Mouse (Mus musculus) midbrain, postnatal 0 days (tissue): ENCODE data around the gene Sp3. TPM values are rescaled to one million over a fixed set of nuclear protein-coding genes. Genes with fewer than 3 reads are reported as not detected.

ENCODE experiments used
- ATAC-seq: fragments of 200-750 bp; cut with Nextera tagmentation; 2 replicates; pipeline ENCODE4 v1.8.0; 2017; ENCODE audit warnings: moderate number of reproducible peaks, mild to moderate bottlenecking, moderate TSS enrichment, moderate library complexity; ENCODE audit not compliant: low FRiP score
- DNase-seq: peaks from one replicate; pipeline ENCODE4 v3.0.0-alpha.2; 2015; ENCODE audit warnings: low spot score
- H3K27ac ChIP-seq: fragments of 300-500 bp; sonication (generic); 2 replicates; pipeline ENCODE4 v1.5.1; 2014; ENCODE audit warnings: low read depth, mild to moderate bottlenecking, low read length, mixed read lengths
- H3K27me3 ChIP-seq: fragments of 300-500 bp; sonication (generic); 2 replicates; pipeline ENCODE4 v1.6.1; 2014; ENCODE audit warnings: low read length, control low read depth, mixed read lengths; ENCODE audit not compliant: insufficient read depth
- H3K36me3 ChIP-seq: fragments of 300-500 bp; sonication (generic); 2 replicates; pipeline ENCODE4 v1.6.1; 2014; ENCODE audit warnings: low read length, control low read depth, mixed read lengths; ENCODE audit not compliant: insufficient read depth
- H3K4me1 ChIP-seq: fragments of 300-500 bp; sonication (generic); 2 replicates; pipeline ENCODE4 v1.6.1; 2014; ENCODE audit warnings: mild to moderate bottlenecking, control low read depth, antibody characterized with exemption, low read length, mixed read lengths; ENCODE audit not compliant: insufficient read depth
- H3K4me2 ChIP-seq: fragments of 300-500 bp; sonication (generic); 2 replicates; pipeline ENCODE4 v1.6.1; 2014; ENCODE audit warnings: low read depth, mild to moderate bottlenecking, low read length, mixed read lengths; ENCODE audit not compliant: poor library complexity, severe bottlenecking
- H3K4me3 ChIP-seq: fragments of 300-500 bp; sonication (generic); 2 replicates; pipeline ENCODE4 v1.5.1; 2014; ENCODE audit warnings: low read depth, mild to moderate bottlenecking, low read length, moderate library complexity
- H3K9ac ChIP-seq: fragments of 300-500 bp; sonication (generic); replicated peaks from 2 replicates; pipeline ENCODE4 v1.6.1; 2014; ENCODE audit warnings: mild to moderate bottlenecking, low read length, moderate library complexity, mixed read lengths; ENCODE audit not compliant: poor library complexity, severe bottlenecking
- H3K9me3 ChIP-seq: fragments of 300-500 bp; sonication (generic); 2 replicates; pipeline ENCODE4 v1.6.1; 2016; ENCODE audit warnings: low read length, control low read depth
- CTCF ChIP-seq: IDR thresholded peaks from 2 replicates; pipeline ENCODE4 v1.5.1; 2016; ENCODE audit warnings: antibody characterized with exemption, mild to moderate bottlenecking
- WGBS: fragments of 180-500 bp; shearing (Covaris S2); extraction: QIAGEN DNeasy Blood & Tissue Kit; methylation state at CpG from one replicate; pipeline ENCODE4 v1.1.7; 2014; 5-methylcytosine and 5-hydroxymethylcytosine counted together
- microRNA-seq: library from miRNA; unstranded; fragments of <30 nt; microRNA quantifications from one replicate; pipeline ENCODE4, GENCODE M21; 2016; ENCODE audit warnings: borderline number of aligned reads
- polyA plus RNA-seq: library from polyadenylated mRNA; unstranded; fragments of >200 nt; fragmentation: Nextera tagmentation; extraction: Ambion mirVana; gene quantifications from 2 replicates; pipeline ENCODE4 v1.2.1, GENCODE M21; 2015
- total RNA-seq: library from RNA; depleted of rRNA; stranded (reverse); fragments of >200 nt; gene quantifications from 2 replicates; pipeline ENCODE4 v1.2.3, GENCODE M21; 2014; rRNA removed

The Sp3 gene
- total and polyA plus RNA-seq, 2 experiments from 2014 or later, result 23.4 to 73.3 TPM

DNA sequence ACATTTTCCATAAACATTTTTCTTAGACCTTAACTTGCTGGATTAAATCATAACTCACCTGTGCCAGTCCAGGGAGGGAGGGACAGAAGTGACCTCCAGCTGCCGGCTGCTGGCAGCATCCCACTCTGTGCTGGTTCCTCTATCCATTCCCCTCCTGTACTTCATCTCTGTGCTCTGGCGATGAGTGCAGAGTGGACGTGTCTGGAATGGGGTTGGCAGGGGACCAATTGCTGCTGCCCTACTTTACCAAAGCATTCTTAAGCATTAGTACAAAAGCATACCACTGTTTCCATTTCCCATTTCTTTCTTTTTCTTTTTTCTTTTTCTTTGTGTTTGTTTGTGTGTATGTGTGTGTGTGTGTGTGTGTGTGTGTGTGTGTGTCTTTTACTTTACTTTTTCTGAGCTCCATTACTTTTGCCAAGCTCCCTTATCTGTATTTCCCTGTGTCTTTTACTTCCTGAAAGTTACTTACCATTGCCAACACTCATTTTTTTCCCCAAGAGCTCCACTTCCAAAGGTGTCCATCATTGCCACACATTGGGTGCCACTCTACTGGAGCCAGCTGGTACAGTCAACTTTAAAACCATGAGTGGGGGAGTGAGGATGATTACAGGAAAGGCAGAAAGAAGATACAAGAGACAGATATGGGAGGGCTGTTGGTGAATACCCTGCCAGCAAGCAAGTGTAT lies 82.0 kb downstream of the Sp3 start:
- ATAC-seq, result no peak
- Histone ChIP-seq H3K27me3 (no peaks in the 10 kb centered on the region), H3K27ac (no peak overlapping the region), H3K36me3 (no peaks in the 10 kb centered on the region), H3K9ac (no peak overlapping the region), H3K4me2 (no peak overlapping the region), H3K4me1 (no peaks in the 10 kb centered on the region), H3K4me3 (no peak overlapping the region), H3K9me3 (0 out of 2 replicates have a peak, but pooled peaks cover 4% of the 10 kb centered on the region)
- DNase-seq, result no peak
- 83% methylated on average over 3 of the region's 3 CpGs for WGBS
- no peak for TF ChIP-seq CTCF

GRCm38 (mm10) chr2:72889806-72890205 lies 90.4 kb downstream of the Sp3 start:
- no peak for TF ChIP-seq CTCF
- DNase-seq (no peak), ATAC-seq (no peak)
- Histone ChIP-seq H3K4me2 (no peak overlapping the region), H3K27me3 (no peaks in the 10 kb centered on the region), H3K4me3 (no peak overlapping the region), H3K9me3 (no peaks in the 10 kb centered on the region), H3K4me1 (no peaks in the 10 kb centered on the region), H3K27ac (no peak overlapping the region), H3K9ac (no peak overlapping the region), H3K36me3 (no peaks in the 10 kb centered on the region)

Small RNAs within 50 kb of the gene (microRNA-seq; reads per million reads assigned to microRNA genes)
- gene Gm25960, result not detected

Other genes starting within 250 kb of the Sp3 start
- not detected in 2 replicates for gene Gm11084, start 6.3 kb upstream of the Sp3 start, total RNA-seq
- not detected in 2 replicates for gene Gm11084, start 6.3 kb upstream of the Sp3 start, polyA plus RNA-seq
- gene Ola1, start 238.5 kb upstream of the Sp3 start, total RNA-seq, result 49.9 and 50.2 TPM in 2 replicates
- 87.3 and 91.7 TPM in 2 replicates for gene Ola1, start 238.5 kb upstream of the Sp3 start, polyA plus RNA-seq